Mouse (Mus musculus) heart, embryonic 14.5 days (tissue): ENCODE results near the gene 4932415D10Rik. TPM values are rescaled to one million over a fixed set of nuclear protein-coding genes. Genes with fewer than 3 reads are reported as not detected.

Experiments
- ATAC-seq: fragments of 200-750 bp; cut with Nextera tagmentation; 2 replicates; pipeline ENCODE4 v1.8.0; 2017; ENCODE audit warnings: low read depth, moderate TSS enrichment; ENCODE audit not compliant: insufficient number of reproducible peaks, insufficient read depth, low FRiP score
- H3K27ac ChIP-seq, 2 experiments: fragments of 200-500 bp in 1 of 2; fragments of 300-500 bp in 1 of 2; sonication (generic) in 1 of 2; replicated peaks in 1 of 2; 2 replicates each; pipeline ENCODE4 v1.5.1; 2012 to 2014; ENCODE audit warnings: low read depth in 2 of 2, low read length in 2 of 2, control low read depth in 1 of 2, mild to moderate bottlenecking in 1 of 2, mixed read lengths in 1 of 2; ENCODE audit not compliant: control insufficient read depth in 1 of 2, insufficient read depth in 1 of 2
- H3K27me3 ChIP-seq: fragments of 300-500 bp; sonication (generic); 2 replicates; pipeline ENCODE4 v1.6.1; 2014; ENCODE audit warnings: mild to moderate bottlenecking, low read length, control low read depth; ENCODE audit not compliant: control insufficient read depth, insufficient read depth
- H3K36me3 ChIP-seq: fragments of 300-500 bp; sonication (generic); 2 replicates; pipeline ENCODE4 v1.6.1; 2014; ENCODE audit warnings: mild to moderate bottlenecking, control low read depth, low read length, mixed read lengths; ENCODE audit not compliant: control insufficient read depth, insufficient read depth
- H3K4me1 ChIP-seq, 2 experiments: fragments of 200-500 bp in 1 of 2; fragments of 300-500 bp in 1 of 2; sonication (generic) in 1 of 2; 2 replicates each; pipeline ENCODE4 v1.6.1; 2012 to 2014; ENCODE audit warnings: low read length in 2 of 2, control low read depth in 1 of 2, mixed read lengths in 1 of 2; ENCODE audit not compliant: control insufficient read depth in 2 of 2, insufficient read depth in 2 of 2
- H3K4me2 ChIP-seq: fragments of 300-500 bp; sonication (generic); 2 replicates; pipeline ENCODE4 v1.6.1; 2014; ENCODE audit warnings: mild to moderate bottlenecking, low read length
- H3K4me3 ChIP-seq, 2 experiments: fragments of 200-500 bp in 1 of 2; fragments of 300-500 bp in 1 of 2; sonication (generic) in 1 of 2; 2 replicates each; pipeline ENCODE4 v1.5.1; 2012 to 2014; ENCODE audit warnings: low read length in 2 of 2, mild to moderate bottlenecking in 2 of 2, control low read depth in 1 of 2, low read depth in 1 of 2, moderate library complexity in 1 of 2; ENCODE audit not compliant: control insufficient read depth in 1 of 2, insufficient read depth in 1 of 2
- H3K9ac ChIP-seq: fragments of 300-500 bp; sonication (generic); 2 replicates; pipeline ENCODE4 v1.6.1; 2014; ENCODE audit warnings: mild to moderate bottlenecking, low read length
- H3K9me3 ChIP-seq: fragments of 300-500 bp; sonication (generic); 2 replicates; pipeline ENCODE4 v1.6.1; 2016; ENCODE audit warnings: low read length, control low read depth; ENCODE audit not compliant: control insufficient read depth
- WGBS: fragments of 180-500 bp; shearing (Covaris S2); extraction: QIAGEN DNeasy Blood & Tissue Kit; methylation state at CpG from one replicate; pipeline ENCODE4 v1.1.7; 2014; 5-methylcytosine and 5-hydroxymethylcytosine counted together
- polyA plus RNA-seq: library from polyadenylated mRNA; unstranded; fragments of >200 nt; fragmentation: Nextera tagmentation; extraction: Ambion mirVana; gene quantifications from 2 replicates; pipeline ENCODE4 v1.2.1, GENCODE M21; 2014

The 4932415D10Rik gene
- polyA plus RNA-seq, 1 experiment from 2014 or later: not detected

GRCm38 (mm10) chr10:82257331-82257730 is 59.1 kb downstream of the 4932415D10Rik start:
- Histone ChIP-seq H3K9ac (no peak overlapping the region), H3K27ac (no peak overlapping the region), H3K27me3 (no peaks in the 10 kb centered on the region), H3K9me3 (no peaks in the 10 kb centered on the region), H3K4me2 (no peak overlapping the region), H3K36me3 (no peaks in the 10 kb centered on the region), H3K4me3 (no peak overlapping the region), H3K4me1 (no peaks in the 10 kb centered on the region)
- ATAC-seq: no peak
- WGBS: 72% methylated on average over 2 of the region's 2 CpGs

GRCm38 (mm10) chr10:82245021-82245420 is 71.4 kb downstream of the 4932415D10Rik start:
- no peak for ATAC-seq
- Histone ChIP-seq H3K27ac (no peak overlapping the region), H3K27me3 (no peaks in the 10 kb centered on the region), H3K4me2 (no peak overlapping the region), H3K9me3 (no peaks in the 10 kb centered on the region), H3K4me3 (no peak overlapping the region), H3K4me1 (no peaks in the 10 kb centered on the region), H3K36me3 (no peaks in the 10 kb centered on the region), H3K9ac (no peak overlapping the region)

- no peaks in the 10 kb centered on the region for H3K27me3 ChIP-seq
- no peak for ATAC-seq
- H3K36me3 ChIP-seq: peaks cover 3% of the 10 kb centered on the region; the same call in 1 of the 2 replicates
- H3K4me1 ChIP-seq: no peaks in the 10 kb centered on the region
- no peaks in the 10 kb centered on the region for H3K9me3 ChIP-seq
- peak overlapping the region; percentile 68 for H3K4me2 ChIP-seq
- 64% methylated on average over 5 of the region's 5 CpGs for WGBS
- H3K9ac ChIP-seq: peak overlapping the region; percentile 83
- peak overlapping the region in 1 of 2 experiments; percentile 71; a peak in 1 of 4 replicates for H3K27ac ChIP-seq
- peak overlapping the region; percentile 61 to 66 for H3K4me3 ChIP-seq
Observed at GRCm38 (mm10) chr10:82241401-82241788, 75.0 kb downstream of the 4932415D10Rik start.

GRCm38 (mm10) chr10:82240742-82241400 is 75.5 kb downstream of the 4932415D10Rik start, which contains the start of gene Zfp938:
TSS of gene Zfp938 (minus strand) at chr10:82241280.
- H3K9ac ChIP-seq: peak within 1 kb of the TSS; percentile 83
- peaks cover 5% of the 10 kb centered on the region; the same call in 1 of the 2 replicates for H3K36me3 ChIP-seq
- peak within 1 kb of the TSS; percentile 61 to 66 for H3K4me3 ChIP-seq
- peak within 1 kb of the TSS; percentile 68 for H3K4me2 ChIP-seq
- 3% methylated on average over 27 of the region's 27 CpGs for WGBS
- no peaks in the 10 kb centered on the region for H3K9me3 ChIP-seq
- peak within 1 kb of the TSS; percentile 23 to 71; a peak in 3 of 4 replicates for H3K27ac ChIP-seq
- H3K4me1 ChIP-seq: no peaks in the 10 kb centered on the region
- no peaks in the 10 kb centered on the region for H3K27me3 ChIP-seq
- ATAC-seq: peak; percentile 98

Other genes starting within 250 kb of the 4932415D10Rik start
- gene BC024063, start 233.2 kb downstream of the 4932415D10Rik start, polyA plus RNA-seq: 3.1 and 4.0 TPM in 2 replicates
- gene AU041133, start 188.6 kb downstream of the 4932415D10Rik start, polyA plus RNA-seq: 5.5 and 5.6 TPM in 2 replicates
- 12.9 and 13.2 TPM in 2 replicates for gene Zfp938, start 75.3 kb downstream of the 4932415D10Rik start, polyA plus RNA-seq
- 7.3 and 8.4 TPM in 2 replicates for gene Gm4924, start 37.7 kb upstream of the 4932415D10Rik start, polyA plus RNA-seq
- not detected in 2 replicates for gene Gm1553, start 176.0 kb upstream of the 4932415D10Rik start, polyA plus RNA-seq